Mouse (Mus musculus): Measurements from ENCODE around the gene Bloc1s5. TPM values are rescaled to one million over a fixed set of nuclear protein-coding genes. Genes with fewer than 3 reads are reported as not detected.
A peak's percentile ranks its signal among the peaks of the same experiment; 100 is the strongest.

Gene Bloc1s5
- polyA plus RNA-seq, 1 experiment from 2014 or later = 16.1 TPM

DNA sequence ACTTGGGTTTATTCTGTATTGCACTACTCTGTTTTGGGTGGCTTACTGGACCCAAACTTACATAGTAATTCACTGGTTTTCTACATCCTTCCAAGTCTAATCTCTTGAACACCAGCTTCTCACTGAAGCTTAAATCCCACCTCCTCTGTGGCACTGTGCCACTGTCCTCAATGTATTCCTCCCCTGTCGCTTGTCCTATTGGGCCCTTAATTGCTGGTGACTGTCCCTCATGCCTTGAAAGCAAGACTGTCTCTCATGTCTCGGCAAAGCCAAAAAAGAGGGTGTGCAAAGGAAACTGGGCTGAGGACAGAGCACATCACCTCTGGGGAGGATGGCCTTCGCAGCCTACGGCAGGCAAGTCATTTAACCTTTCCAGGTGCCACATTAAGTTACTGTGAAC lies 23.0 kb upstream of the Bloc1s5 start:
- WGBS = 26% methylated on average over 4 of the region's 4 CpGs
- Histone ChIP-seq H3K4me2 (replicated peaks; ENCODE audit: low read depth, low read length) (peak overlapping the region; percentile 57), H3K36me3 (ENCODE audit: control insufficient read depth, insufficient read depth, low read length) (peaks cover 27% of the 10 kb centered on the region), H3K4me3 (ENCODE audit: low read depth, low read length) (peak overlapping the region; percentile 62), H3K4me1 (ENCODE audit: control insufficient read depth, insufficient read depth, low read length) (peaks cover 10% of the 10 kb centered on the region; the same call in 1 of the 2 replicates), H3K27me3 (ENCODE audit: control insufficient read depth, insufficient read depth, low read length) (no peaks in the 10 kb centered on the region), H3K27ac (ENCODE audit: low read length) (no peak overlapping the region), H3K9ac (replicated peaks; ENCODE audit: low read depth, low read length) (no peak overlapping the region; the same call in 1 of the 2 replicates), H3K9me3 (ENCODE audit: control insufficient read depth, low read depth, low read length) (no peaks in the 10 kb centered on the region)
- no peak for ATAC-seq (ENCODE audit: insufficient number of reproducible peaks, insufficient read depth, low FRiP score, low read depth)

DNA sequence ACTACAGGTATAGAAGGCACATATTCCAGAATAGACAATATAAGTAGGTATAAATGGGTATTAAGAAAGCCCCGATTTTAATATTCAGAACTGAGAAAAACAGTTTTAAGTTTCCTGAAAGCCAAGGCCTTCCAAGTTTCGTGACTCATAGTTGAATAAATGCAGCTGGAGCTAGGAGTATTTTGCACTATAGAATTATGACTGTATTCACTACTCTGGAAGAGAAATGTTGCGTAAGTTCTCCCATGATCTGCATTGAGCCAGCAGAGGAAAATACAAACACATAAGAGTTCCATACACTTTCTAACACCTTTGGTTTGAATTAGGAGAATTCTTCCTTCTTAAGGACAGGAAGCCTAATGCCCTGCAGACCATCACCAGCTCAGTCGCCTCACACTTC lies 15.4 kb upstream of the Bloc1s5 start:
- Histone ChIP-seq H3K27me3 (ENCODE audit: control insufficient read depth, insufficient read depth, low read length) (no peaks in the 10 kb centered on the region), H3K9ac (replicated peaks; ENCODE audit: low read depth, low read length) (no peak overlapping the region), H3K27ac (ENCODE audit: low read length) (no peak overlapping the region), H3K4me2 (replicated peaks; ENCODE audit: low read depth, low read length) (no peak overlapping the region), H3K4me1 (ENCODE audit: control insufficient read depth, insufficient read depth, low read length) (no peaks in the 10 kb centered on the region), H3K36me3 (ENCODE audit: control insufficient read depth, insufficient read depth, low read length) (peaks cover 61% of the 10 kb centered on the region), H3K9me3 (ENCODE audit: control insufficient read depth, low read depth, low read length) (no peaks in the 10 kb centered on the region), H3K4me3 (ENCODE audit: low read depth, low read length) (no peak overlapping the region)
- ATAC-seq (ENCODE audit: insufficient number of reproducible peaks, insufficient read depth, low FRiP score, low read depth) = no peak
- 81% methylated on average over 4 of the region's 4 CpGs for WGBS

DNA sequence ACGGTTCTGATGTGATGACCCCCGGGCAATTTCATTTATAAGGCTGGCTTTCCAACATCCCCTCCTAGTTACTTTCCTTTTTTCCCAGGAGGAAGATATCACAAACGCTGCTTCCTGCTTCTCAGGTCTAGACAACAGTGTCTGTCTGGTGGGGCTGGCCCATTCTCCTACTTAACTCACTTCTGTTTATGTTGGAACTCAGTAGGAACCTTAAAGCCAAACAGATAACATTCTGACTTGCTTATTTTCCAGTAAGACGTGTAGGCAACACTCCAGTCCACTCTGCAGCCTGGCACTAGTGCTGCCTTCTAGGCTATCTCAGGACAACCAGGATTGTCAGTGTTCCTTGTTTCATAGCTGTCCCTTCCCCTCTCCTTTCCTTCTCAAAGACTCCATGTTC lies 14.2 kb upstream of the Bloc1s5 start:
- H3K27ac ChIP-seq (ENCODE audit: low read length) = no peak overlapping the region
- H3K4me1 ChIP-seq (ENCODE audit: control insufficient read depth, insufficient read depth, low read length) = no peaks in the 10 kb centered on the region
- no peak overlapping the region for H3K9ac ChIP-seq (replicated peaks; ENCODE audit: low read depth, low read length)
- peaks cover 63% of the 10 kb centered on the region for H3K36me3 ChIP-seq (ENCODE audit: control insufficient read depth, insufficient read depth, low read length)
- ATAC-seq (ENCODE audit: insufficient number of reproducible peaks, insufficient read depth, low FRiP score, low read depth) = no peak
- H3K9me3 ChIP-seq (ENCODE audit: control insufficient read depth, low read depth, low read length) = no peaks in the 10 kb centered on the region
- H3K27me3 ChIP-seq (ENCODE audit: control insufficient read depth, insufficient read depth, low read length) = no peaks in the 10 kb centered on the region
- WGBS = 69% methylated on average over 4 of the region's 4 CpGs
- no peak overlapping the region for H3K4me2 ChIP-seq (replicated peaks; ENCODE audit: low read depth, low read length)
- H3K4me3 ChIP-seq (ENCODE audit: low read depth, low read length) = no peak overlapping the region

DNA sequence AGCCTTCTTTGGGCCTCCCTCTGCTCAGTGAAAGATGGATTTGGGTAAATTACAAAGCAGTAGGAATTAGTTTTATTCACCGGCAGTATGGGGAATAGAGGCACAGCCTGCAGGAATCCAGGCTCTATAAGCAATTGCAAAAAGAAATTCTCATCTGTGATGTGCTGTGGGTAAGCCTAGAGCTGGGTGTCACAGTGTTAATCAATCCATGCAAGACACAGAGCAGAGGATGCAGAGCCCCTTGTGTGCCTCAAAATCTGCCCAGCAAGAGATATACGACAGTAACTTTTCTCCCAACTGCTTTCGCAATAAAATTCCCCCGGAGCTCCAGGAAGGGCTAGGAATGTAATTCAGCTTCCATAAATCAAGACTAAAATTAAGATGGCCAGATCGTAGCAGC lies 6.5 kb upstream of the Bloc1s5 start:
- no peaks in the 10 kb centered on the region for H3K4me1 ChIP-seq (ENCODE audit: control insufficient read depth, insufficient read depth, low read length)
- H3K4me3 ChIP-seq (ENCODE audit: low read depth, low read length) = no peak overlapping the region
- H3K4me2 ChIP-seq (replicated peaks; ENCODE audit: low read depth, low read length) = no peak overlapping the region
- no peak overlapping the region for H3K9ac ChIP-seq (replicated peaks; ENCODE audit: low read depth, low read length)
- ATAC-seq (ENCODE audit: insufficient number of reproducible peaks, insufficient read depth, low FRiP score, low read depth) = no peak
- no peaks in the 10 kb centered on the region for H3K9me3 ChIP-seq (ENCODE audit: control insufficient read depth, low read depth, low read length)
- H3K36me3 ChIP-seq (ENCODE audit: control insufficient read depth, insufficient read depth, low read length) = peaks cover 16% of the 10 kb centered on the region
- 68% methylated on average over 5 of the region's 5 CpGs for WGBS
- H3K27me3 ChIP-seq (ENCODE audit: control insufficient read depth, insufficient read depth, low read length) = no peaks in the 10 kb centered on the region
- H3K27ac ChIP-seq (ENCODE audit: low read length) = no peak overlapping the region

DNA sequence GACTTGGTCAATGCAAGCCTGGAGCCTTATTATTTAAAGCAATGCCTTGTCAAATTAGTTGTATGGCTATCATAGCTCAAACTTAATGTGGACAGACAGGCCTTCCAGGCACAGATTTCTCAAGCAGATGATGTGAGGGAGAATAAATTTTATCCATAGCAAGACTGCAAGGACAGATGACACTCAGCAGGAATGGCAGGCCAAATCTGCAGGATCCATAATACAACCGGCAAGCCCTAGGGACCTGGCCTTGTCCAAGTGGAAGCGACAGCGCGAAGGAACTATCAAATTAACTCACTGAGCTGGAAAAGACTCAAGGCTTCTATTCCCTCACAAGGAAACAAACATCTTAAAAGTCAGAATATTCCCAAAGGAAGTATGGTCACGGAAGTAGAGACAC lies 6.1 kb upstream of the Bloc1s5 start:
- Histone ChIP-seq H3K27me3 (ENCODE audit: control insufficient read depth, insufficient read depth, low read length) (no peaks in the 10 kb centered on the region), H3K27ac (ENCODE audit: low read length) (no peak overlapping the region), H3K9ac (replicated peaks; ENCODE audit: low read depth, low read length) (no peak overlapping the region), H3K4me3 (ENCODE audit: low read depth, low read length) (no peak overlapping the region), H3K36me3 (ENCODE audit: control insufficient read depth, insufficient read depth, low read length) (peaks cover 15% of the 10 kb centered on the region), H3K9me3 (ENCODE audit: control insufficient read depth, low read depth, low read length) (no peaks in the 10 kb centered on the region), H3K4me1 (ENCODE audit: control insufficient read depth, insufficient read depth, low read length) (no peaks in the 10 kb centered on the region), H3K4me2 (replicated peaks; ENCODE audit: low read depth, low read length) (no peak overlapping the region)
- no peak for ATAC-seq (ENCODE audit: insufficient number of reproducible peaks, insufficient read depth, low FRiP score, low read depth)
- WGBS = 89% methylated on average over 5 of the region's 5 CpGs

DNA sequence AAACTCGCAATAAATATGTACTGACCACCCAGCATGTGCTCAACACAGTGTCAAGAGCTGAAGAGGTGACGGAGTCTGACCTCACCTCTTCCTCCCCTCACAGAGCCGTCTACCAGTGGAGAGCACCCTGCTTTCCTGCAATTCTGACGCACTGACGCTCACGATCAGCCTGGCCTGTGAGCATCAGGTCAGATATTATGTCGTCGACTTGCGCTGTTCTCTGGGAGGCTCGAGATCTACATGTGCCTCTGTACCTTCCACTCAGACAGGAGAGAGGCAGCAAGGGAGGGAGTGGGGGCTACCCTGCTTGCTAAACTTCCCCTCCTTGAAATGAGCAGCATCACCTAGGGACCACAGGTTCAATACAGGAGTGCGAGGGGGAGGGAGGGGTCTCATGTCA lies 3.8 kb upstream of the Bloc1s5 start:
- Histone ChIP-seq H3K9me3 (ENCODE audit: control insufficient read depth, low read depth, low read length) (no peaks in the 10 kb centered on the region), H3K27me3 (ENCODE audit: control insufficient read depth, insufficient read depth, low read length) (no peaks in the 10 kb centered on the region), H3K4me3 (ENCODE audit: low read depth, low read length) (no peak overlapping the region), H3K4me1 (ENCODE audit: control insufficient read depth, insufficient read depth, low read length) (0 out of 2 replicates have a peak, but pooled peaks cover 5% of the 10 kb centered on the region), H3K27ac (ENCODE audit: low read length) (no peak overlapping the region), H3K9ac (replicated peaks; ENCODE audit: low read depth, low read length) (no peak overlapping the region), H3K36me3 (ENCODE audit: control insufficient read depth, insufficient read depth, low read length) (no peaks in the 10 kb centered on the region), H3K4me2 (replicated peaks; ENCODE audit: low read depth, low read length) (no peak overlapping the region)
- 76% methylated on average over 11 of the region's 11 CpGs for WGBS
- ATAC-seq (ENCODE audit: insufficient number of reproducible peaks, insufficient read depth, low FRiP score, low read depth) = no peak

DNA sequence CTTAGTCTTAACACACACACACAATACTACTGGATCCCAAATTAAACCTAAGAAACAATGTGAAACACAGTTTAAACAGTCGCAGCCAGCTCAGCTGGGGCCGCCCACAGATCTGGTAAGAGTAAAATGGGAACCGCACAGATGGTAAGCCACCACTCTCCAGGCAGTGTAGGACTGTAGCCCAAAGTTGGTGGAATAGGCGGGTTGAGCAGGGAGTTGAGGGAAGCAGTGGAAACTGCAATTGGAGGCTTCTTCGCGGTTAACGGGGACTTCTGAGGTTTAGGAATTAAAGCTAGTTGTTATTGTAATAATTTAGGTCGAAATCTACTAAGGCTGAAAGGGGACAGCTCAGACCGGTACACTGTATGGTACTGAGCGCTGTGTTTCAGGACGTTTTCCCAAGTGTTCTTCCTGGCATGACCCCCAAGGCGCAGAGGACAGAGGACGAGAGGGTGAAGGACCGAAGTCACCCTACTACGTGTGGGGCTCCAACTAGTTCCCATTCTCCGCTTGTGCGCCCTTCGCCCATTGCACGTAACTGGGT lies 581 bp downstream of the Bloc1s5 start:
- 0 out of 2 replicates have a peak, but pooled peaks cover 5% of the 10 kb centered on the region for H3K4me1 ChIP-seq (ENCODE audit: control insufficient read depth, insufficient read depth, low read length)
- peak overlapping the region; percentile 57 for H3K9ac ChIP-seq (replicated peaks; ENCODE audit: low read depth, low read length)
- H3K36me3 ChIP-seq (ENCODE audit: control insufficient read depth, insufficient read depth, low read length) = peaks cover 3% of the 10 kb centered on the region; the same call in 1 of the 2 replicates
- H3K27me3 ChIP-seq (ENCODE audit: control insufficient read depth, insufficient read depth, low read length) = no peaks in the 10 kb centered on the region
- no peaks in the 10 kb centered on the region for H3K9me3 ChIP-seq (ENCODE audit: control insufficient read depth, low read depth, low read length)
- under 1% methylated on average over 19 of the region's 19 CpGs for WGBS
- peak overlapping the region; percentile 80 for H3K4me2 ChIP-seq (replicated peaks; ENCODE audit: low read depth, low read length)
- ATAC-seq (ENCODE audit: insufficient number of reproducible peaks, insufficient read depth, low FRiP score, low read depth) = peak; percentile 11; the same call in 1 of the 2 replicates
- H3K27ac ChIP-seq (ENCODE audit: low read length) = peak overlapping the region; percentile 66; the same call in 1 of the 2 replicates
- peak overlapping the region; percentile 76 for H3K4me3 ChIP-seq (ENCODE audit: low read depth, low read length)

DNA sequence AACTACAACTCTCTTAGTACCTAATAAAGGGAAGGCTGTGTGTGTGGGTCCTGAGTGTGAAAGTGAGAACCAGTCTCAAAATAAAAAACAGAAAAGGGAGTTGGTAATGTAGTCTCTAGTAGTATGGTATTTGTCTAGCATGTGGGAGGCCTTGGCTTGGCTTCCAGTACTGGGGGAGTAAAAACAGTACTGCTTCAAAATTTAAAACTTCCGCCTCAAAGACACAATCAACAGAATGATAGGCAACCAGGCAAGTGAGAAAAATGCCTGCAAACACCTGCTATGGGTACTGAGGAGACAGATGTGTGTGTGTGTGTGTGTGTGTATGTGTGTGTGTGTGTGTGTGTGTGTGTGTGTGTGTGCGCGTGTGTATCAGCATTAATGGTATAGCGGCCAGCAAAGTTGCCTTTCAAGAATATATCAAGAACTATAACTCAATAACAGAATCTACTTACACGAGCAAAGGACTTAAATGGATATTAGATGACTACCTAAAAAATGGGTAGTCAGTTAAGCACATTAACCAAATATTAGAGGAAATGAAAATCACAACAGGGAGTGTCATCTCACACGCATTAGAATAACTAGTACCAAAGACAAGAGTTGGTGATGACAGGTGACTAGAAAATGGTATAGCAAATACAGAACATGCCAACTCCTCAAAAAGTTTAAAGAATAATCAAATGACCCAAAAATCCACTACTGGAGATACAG lies 1.5 kb downstream of the Bloc1s5 start:
- Histone ChIP-seq H3K9ac (replicated peaks; ENCODE audit: low read depth, low read length) (no peak overlapping the region), H3K27ac (ENCODE audit: low read length) (no peak overlapping the region)
- no peak for ATAC-seq (ENCODE audit: insufficient number of reproducible peaks, insufficient read depth, low FRiP score, low read depth)

More for the DNA sequence above, 1.5 kb downstream of the Bloc1s5 start:
- Histone ChIP-seq H3K4me3 (ENCODE audit: low read depth, low read length) (no peak overlapping the region), H3K36me3 (ENCODE audit: control insufficient read depth, insufficient read depth, low read length) (peaks cover 3% of the 10 kb centered on the region; the same call in 1 of the 2 replicates), H3K9me3 (ENCODE audit: control insufficient read depth, low read depth, low read length) (no peaks in the 10 kb centered on the region), H3K4me2 (replicated peaks; ENCODE audit: low read depth, low read length) (peak overlapping the region; percentile 80; the same call in 1 of the 2 replicates), H3K27me3 (ENCODE audit: control insufficient read depth, insufficient read depth, low read length) (no peaks in the 10 kb centered on the region), H3K4me1 (ENCODE audit: control insufficient read depth, insufficient read depth, low read length) (0 out of 2 replicates have a peak, but pooled peaks cover 5% of the 10 kb centered on the region)
- 91% methylated on average over 6 of the region's 6 CpGs for WGBS
